Mouse (Mus musculus) megakaryocyte progenitor cell, adult 5-6 weeks (primary cell): ENCODE measurements around the gene Gm21964. TPM values are rescaled to one million over a fixed set of nuclear protein-coding genes. Genes with fewer than 3 reads are reported as not detected.

ENCODE experiments used
- ATAC-seq: replicated peaks from 2 replicates; pipeline ENCODE4 v1.8.0; 2016; ENCODE audit warnings: mild to moderate bottlenecking, moderate TSS enrichment, inconsistent platforms; ENCODE audit not compliant: poor library complexity
- total RNA-seq, 2 experiments: library from RNA; stranded (forward) in 1 of 2; stranded (reverse) in 1 of 2; fragments of 157-497, 149-512 nt in 1 of 2; fragments of 200-1000 nt in 1 of 2; gene quantifications; 2 replicates each; pipeline versions ENCODE4 v1.2.3 to v1.2.4; 2015 to 2017

The Gm21964 gene
- total RNA-seq (2015) (not detected in 2 replicates), total RNA-seq (2017) (not detected in 2 replicates)

DNA sequence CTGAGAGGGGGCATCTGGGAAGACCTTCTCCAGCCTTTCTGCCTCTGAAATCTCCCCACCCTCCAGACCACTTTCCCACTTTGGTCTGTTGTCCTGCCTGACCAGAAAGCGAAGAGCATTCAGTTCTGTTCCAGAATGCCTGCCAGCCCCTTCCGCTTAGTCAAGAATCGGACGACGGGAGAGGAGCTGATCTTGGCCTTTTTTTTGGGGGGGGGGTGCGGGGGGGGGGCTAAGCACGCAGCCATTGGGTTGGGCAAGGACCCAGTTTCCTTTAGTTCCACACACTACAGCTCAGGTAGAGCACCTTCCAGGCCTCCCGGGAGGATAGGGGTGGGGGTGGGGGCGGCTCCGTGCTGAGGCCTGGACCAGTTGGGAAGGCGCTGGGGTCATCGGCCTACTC lies at the start of gene Gm21964:
TSS of gene Gm21964 (plus strand) at position 301 of the 400 bp plus-strand sequence.
- no peak for ATAC-seq

DNA sequence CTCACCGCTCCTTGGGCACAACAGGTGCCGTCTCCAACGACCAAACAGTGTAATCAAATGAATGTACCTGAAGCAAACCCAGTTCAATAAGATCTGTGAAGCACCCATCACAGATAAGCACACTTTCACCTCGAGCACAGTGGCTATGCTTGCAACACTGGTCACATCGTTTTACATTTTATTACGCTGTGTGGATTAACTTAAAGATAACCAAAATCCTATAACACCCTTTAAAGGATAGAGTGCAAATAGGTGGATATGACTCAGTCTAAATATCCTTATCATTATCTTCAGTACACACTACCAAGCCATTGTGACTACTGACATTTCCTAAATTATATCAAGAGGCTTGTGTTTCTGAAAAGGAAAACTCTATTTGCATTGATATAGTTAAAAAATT lies 49.8 kb upstream of the Gm21964 start:
- no peak for ATAC-seq

GRCm38 (mm10) chr8:110058207-110058606 lies 42.8 kb upstream of the Gm21964 start:
- ATAC-seq: no peak

GRCm38 (mm10) chr8:110064161-110064560 lies 36.8 kb upstream of the Gm21964 start:
- ATAC-seq: no peak

DNA sequence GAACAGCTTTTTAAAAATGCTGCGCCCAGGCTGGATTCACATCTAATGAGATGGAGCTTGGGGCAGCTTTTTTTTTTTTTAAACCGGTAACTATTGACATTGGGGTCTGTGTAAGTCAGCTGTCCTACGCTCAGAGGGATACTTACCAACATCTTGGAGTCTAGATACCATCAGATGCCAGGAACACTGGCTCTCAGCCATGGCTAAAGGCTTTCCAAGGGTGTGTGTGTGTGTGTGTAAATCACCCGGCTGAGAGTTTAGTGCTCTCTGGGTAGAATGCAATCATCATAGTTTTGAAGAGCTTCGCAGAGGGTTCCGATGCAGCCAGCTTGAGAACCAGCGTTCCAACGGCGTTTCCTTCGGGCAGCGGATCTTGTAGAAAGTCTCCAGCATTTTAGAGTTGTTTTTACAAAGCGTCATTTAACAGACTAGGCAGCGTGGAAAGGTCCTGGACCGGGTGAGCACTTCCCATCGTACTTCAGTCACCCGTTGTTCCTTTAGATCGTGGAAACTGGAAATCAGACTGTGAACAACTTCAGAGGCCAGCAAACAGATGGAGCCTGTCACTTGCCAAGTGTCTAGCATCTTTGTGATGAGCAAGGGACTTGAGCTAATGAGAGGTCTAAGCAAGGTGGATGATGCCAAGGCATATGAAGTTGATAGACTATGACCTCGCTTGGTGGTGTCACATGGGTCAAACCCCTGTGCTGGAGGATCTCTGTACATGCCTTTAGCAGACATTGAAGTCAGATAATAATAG lies 36.2 kb upstream of the Gm21964 start:
- no peak for ATAC-seq

DNA sequence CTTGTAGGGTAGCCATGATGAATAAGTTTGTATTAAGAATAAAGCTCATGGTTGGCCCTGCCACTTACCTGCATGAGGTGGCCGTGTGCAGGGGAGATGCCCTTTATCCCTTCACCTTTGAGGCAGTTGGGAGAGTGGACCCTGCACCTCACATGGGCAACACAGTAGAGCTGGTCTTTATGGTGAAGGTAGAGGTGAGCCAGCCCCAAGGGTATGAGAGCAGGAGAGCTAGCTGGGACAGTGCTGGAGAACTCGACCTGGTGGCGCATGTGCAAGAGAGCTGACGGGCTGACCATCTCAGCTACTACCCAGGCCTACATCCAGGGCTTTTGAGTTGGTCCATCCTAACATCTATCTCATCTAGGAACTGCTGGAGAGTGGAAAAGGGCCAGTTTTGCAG lies 35.3 kb upstream of the Gm21964 start:
- no peak for ATAC-seq

DNA sequence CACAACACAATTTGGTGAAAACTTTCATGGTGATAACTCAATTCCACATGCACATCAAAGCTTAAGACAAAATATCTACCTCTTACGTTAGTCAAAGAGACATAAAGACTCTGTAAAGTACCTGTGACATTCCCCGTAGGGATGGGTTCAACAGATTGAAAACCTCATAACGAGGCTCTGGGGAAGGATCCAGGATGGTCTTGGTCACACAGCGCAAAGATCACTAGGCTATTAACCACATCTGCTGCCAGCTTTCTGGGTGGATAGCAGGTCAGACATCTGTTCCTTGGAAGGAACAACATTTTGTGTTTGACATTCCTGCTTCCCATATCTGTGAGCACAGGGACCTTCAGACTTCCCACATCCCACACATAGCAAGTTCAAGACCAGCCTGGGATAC lies 31.3 kb upstream of the Gm21964 start:
- no peak for ATAC-seq

- peak; percentile 92 for ATAC-seq
These were observed 29.4 kb upstream of the Gm21964 start for GRCm38 (mm10) chr8:110071600-110071999.

GRCm38 (mm10) chr8:110074496-110074895 lies 26.5 kb upstream of the Gm21964 start:
- ATAC-seq: no peak

DNA sequence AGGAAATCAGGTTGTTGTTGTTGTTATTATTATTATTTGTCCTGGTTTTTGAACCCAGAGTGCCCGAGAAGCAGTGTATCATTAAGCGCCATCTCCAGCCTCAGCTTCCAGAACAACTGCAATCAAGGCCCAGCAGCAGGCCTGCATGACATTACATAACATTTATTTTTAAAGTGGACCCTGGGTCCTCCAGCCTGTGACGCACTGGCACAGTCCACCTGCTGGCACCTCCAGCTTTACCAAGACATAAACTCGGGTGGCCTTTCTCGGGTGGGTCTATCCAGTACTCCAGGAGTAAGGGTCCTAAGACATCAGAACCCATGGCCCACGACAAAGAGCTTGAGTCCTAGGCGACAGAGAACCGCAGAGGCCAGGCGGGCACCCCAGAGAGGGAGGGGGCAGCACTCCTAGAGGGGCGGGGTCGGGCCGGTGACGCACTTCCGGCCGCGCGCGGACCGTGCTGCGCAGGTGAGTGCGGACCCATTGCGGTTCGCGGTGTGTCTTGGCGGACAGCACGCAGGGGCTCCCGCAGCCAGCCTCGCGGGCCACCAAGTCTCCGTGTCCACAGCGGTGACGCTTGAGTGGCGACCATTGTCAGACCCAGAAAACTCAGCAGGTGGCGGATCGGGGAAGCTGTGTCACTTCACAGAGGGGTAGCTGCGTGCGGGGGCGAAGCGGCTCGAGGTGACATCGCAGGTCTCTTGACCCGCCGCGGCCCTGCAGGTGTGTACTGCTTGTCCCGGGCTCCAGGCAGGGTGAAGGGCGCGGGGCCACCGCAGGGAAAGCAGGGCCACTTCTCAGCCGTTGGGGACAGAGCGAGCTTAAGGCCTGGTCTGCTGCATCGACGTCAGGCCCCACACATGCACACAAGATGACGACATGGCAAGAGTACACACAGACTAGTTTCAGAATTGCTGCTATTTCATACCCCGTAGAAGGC lies 21.5 kb upstream of the Gm21964 start, which contains the start of gene Zfp612:
TSS of gene Zfp612 (plus strand) at position 465 of the 940 bp plus-strand sequence.
- peak; percentile 80 for ATAC-seq

- no peak for ATAC-seq
These were observed 18.4 kb upstream of the Gm21964 start for GRCm38 (mm10) chr8:110082416-110083105.

GRCm38 (mm10) chr8:110091869-110092268 lies 9.1 kb upstream of the Gm21964 start:
- no peak for ATAC-seq

- no peak for ATAC-seq
These were observed 669 bp downstream of the Gm21964 start for GRCm38 (mm10) chr8:110101676-110102075.

DNA sequence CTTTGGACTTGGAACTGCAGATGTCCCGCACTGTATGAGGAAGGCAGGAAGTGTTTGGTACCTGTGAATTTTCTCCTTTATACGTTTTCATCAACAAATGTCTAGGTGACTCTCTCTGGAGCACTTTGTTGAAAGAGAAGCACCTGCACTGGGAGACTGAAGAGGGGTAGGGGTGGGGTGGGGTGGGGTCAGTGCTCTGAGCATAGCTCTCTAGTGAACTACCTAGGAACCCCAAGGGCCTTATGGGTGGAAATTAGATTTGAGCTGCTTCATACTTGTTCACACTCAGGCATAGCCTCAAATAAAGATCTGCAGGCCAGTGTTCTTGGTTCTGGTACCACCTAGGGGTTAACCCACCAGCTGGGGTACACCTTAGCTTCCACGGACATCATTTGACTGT lies 1.6 kb downstream of the Gm21964 start, which contains the start of gene Gm17720:
TSS of gene Gm17720 (minus strand) at position 101 of the 400 bp plus-strand sequence.
- no peak for ATAC-seq

DNA sequence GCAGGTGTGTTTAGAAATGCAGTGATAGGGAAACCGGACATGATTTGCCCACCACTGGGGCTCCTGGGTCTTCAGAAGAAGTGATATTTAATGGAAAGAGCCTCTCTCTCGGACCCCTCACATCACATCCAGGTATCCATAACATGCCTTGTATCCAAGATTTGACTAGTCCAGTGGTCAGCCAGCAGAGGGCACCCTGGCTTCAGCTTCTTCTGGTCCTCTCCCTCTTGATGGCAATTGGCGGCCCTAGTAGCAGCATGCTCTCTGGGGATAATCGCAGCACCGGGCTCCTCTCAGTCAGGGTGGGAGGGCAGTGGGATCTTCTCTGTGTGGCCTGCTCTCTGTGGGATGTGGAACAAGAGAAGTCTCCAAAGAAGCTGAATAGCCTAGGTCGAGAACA lies 18.7 kb downstream of the Gm21964 start:
- ATAC-seq: no peak

GRCm38 (mm10) chr8:110130537-110130936 lies 29.5 kb downstream of the Gm21964 start:
- peak; percentile 96 for ATAC-seq

DNA sequence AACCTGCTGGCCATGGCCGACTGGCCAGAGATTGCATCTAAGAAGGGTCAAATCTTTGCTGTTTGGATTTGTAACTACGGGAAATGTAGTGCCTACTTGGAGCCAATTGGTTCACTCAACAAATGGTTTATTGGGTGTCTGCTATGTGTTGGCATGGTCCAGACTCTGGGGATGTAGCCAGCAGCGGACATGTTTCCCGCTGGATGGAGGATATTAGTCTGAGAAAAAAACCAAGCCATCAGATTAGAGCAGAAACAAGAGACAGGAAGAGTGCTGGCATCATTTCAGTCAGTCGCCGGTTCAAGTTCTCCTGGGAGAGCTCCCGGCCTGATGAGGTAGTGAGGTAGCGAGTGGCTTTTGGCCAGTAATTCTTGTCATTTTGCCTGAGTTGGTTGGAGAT lies 33.2 kb downstream of the Gm21964 start:
- no peak for ATAC-seq

GRCm38 (mm10) chr8:110135515-110135914 lies 34.5 kb downstream of the Gm21964 start:
- no peak for ATAC-seq

- no peak for ATAC-seq
These were observed 39.1 kb downstream of the Gm21964 start for GRCm38 (mm10) chr8:110140156-110140555.

DNA sequence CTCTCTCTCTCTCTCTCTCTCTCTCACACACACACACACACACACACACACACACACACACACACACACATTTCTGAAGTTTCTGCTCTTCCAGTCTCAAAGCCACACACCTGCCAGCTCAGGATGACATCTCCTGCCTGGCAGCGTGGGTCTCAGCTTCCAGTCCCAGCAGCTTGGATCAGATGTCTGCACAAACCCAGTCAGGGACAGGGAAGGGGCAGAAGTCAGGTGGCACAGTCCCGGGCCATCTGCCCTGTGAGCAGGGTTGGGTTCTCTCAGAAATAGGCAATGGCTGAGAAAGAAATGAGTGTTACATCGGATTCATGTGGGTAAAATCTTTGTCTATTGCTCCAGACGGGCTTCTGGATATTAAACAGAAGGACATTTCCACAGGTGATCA lies 39.8 kb downstream of the Gm21964 start:
- no peak for ATAC-seq

DNA sequence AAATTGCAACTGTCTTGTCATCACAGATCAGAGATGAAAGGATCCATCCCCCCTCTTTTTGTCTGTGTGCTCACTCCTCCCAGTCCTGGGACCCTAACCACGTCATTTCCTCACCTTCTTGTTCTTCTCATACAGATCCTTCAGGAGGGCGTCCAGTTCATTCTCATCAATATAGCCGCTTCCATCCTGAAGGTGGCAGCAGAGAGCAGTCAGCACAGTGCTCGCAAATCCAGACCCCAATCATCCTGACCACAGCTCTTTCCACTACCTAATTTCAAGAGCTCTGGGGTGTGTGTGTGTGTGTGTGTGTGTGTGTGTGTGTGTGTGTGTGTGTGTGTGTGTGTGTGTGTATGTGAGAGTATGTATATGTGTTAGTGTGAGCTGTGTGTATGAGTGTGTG lies 44.5 kb downstream of the Gm21964 start:
- peak; percentile 97 for ATAC-seq
